Mouse (Mus musculus): ENCODE data around the gene Plekha1. TPM values are rescaled to one million over a fixed set of nuclear protein-coding genes. Genes with fewer than 3 reads are reported as not detected.

The Plekha1 gene
- polyA plus RNA-seq, 1 experiment: 9.9 TPM

GRCm38 (mm10) chr7:130884161-130884560, 18.6 kb downstream of the Plekha1 start:
- peaks cover 31% of the 10 kb centered on the region for H3K36me3 ChIP-seq (ENCODE audit: control insufficient read depth, insufficient read depth)
- no peaks in the 10 kb centered on the region for H3K79me3 ChIP-seq (ENCODE audit: low read depth)
- no peaks in the 10 kb centered on the region for H3K27me3 ChIP-seq (ENCODE audit: control insufficient read depth, insufficient read depth, insufficient read length)
- TF ChIP-seq MYOD1 (IDR thresholded peaks at IDR 0.05; ENCODE audit: control insufficient read depth, insufficient read length, low read depth) (no peak), USF1 (IDR thresholded peaks at IDR 0.05; ENCODE audit: low read depth) (no peak), CTCF (IDR thresholded peaks at IDR 0.05; ENCODE audit: control insufficient read depth, insufficient read depth, insufficient read length) (no peak), MAX (IDR thresholded peaks at IDR 0.05) (no peak), MYOG (IDR thresholded peaks at IDR 0.05; ENCODE audit: control insufficient read depth, extremely low read depth, insufficient read length) (no peak), FOSL1 (IDR thresholded peaks at IDR 0.05; ENCODE audit: insufficient read depth, low read length, poor library complexity, severe bottlenecking) (no peak), CEBPB (IDR thresholded peaks at IDR 0.05; ENCODE audit: low read depth) (no peak)
- H3K79me2 ChIP-seq (ENCODE audit: control insufficient read depth, insufficient read depth): no peaks in the 10 kb centered on the region
- no peak overlapping the region for H3ac ChIP-seq (ENCODE audit: control insufficient read depth, insufficient read length, low read depth)
- H3K4me3 ChIP-seq (ENCODE audit: insufficient read depth, poor library complexity, severe bottlenecking): no peak overlapping the region

- H3K4me3 ChIP-seq (ENCODE audit: insufficient read depth, poor library complexity, severe bottlenecking): no peak overlapping the region
- H3K79me2 ChIP-seq (ENCODE audit: control insufficient read depth, insufficient read depth): no peaks in the 10 kb centered on the region
- TF ChIP-seq MYOD1 (IDR thresholded peaks at IDR 0.05; ENCODE audit: control insufficient read depth, insufficient read length, low read depth) (no peak), MAX (IDR thresholded peaks at IDR 0.05) (no peak), MYOG (IDR thresholded peaks at IDR 0.05; ENCODE audit: control insufficient read depth, extremely low read depth, insufficient read length) (no peak), CTCF (IDR thresholded peaks at IDR 0.05; ENCODE audit: control insufficient read depth, insufficient read depth, insufficient read length) (no peak), USF1 (IDR thresholded peaks at IDR 0.05; ENCODE audit: low read depth) (no peak)
- no peaks in the 10 kb centered on the region for H3K79me3 ChIP-seq (ENCODE audit: low read depth)
- no peaks in the 10 kb centered on the region for H3K27me3 ChIP-seq (ENCODE audit: control insufficient read depth, insufficient read depth, insufficient read length)
- H3K36me3 ChIP-seq (ENCODE audit: control insufficient read depth, insufficient read depth): peaks cover 37% of the 10 kb centered on the region
- no peak overlapping the region for H3ac ChIP-seq (ENCODE audit: control insufficient read depth, insufficient read length, low read depth)
Observed at GRCm38 (mm10) chr7:130886246-130886645, 20.7 kb downstream of the Plekha1 start.

DNA sequence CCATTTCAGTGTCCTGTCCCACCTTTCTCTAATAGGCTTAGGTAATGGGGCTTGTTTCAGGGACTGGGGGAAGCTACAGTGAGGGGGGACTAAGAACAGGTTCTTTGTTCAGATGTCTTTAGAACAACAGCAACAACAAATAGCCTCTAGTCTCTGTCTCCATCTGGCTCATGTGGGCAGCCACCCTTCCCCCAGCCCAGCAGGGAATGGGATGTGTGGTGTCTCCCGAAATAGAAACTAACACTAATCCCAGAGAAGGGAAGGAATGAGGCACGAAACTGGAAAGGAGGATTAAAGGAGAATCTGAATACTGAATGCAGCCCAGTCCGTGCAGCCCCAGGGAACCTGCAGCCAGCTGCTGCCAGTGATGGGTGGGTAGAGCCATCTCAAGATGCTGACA, 22.4 kb downstream of the Plekha1 start:
- peaks cover 36% of the 10 kb centered on the region for H3K36me3 ChIP-seq (ENCODE audit: control insufficient read depth, insufficient read depth)
- no peak for TF ChIP-seq MYOG (IDR thresholded peaks at IDR 0.05; ENCODE audit: control insufficient read depth, extremely low read depth, insufficient read length)
- no peaks in the 10 kb centered on the region for H3K27me3 ChIP-seq (ENCODE audit: control insufficient read depth, insufficient read depth, insufficient read length)
- no peak overlapping the region for H3ac ChIP-seq (ENCODE audit: control insufficient read depth, insufficient read length, low read depth)
- no peak overlapping the region for H3K4me3 ChIP-seq (ENCODE audit: insufficient read depth, poor library complexity, severe bottlenecking)
- no peaks in the 10 kb centered on the region for H3K79me2 ChIP-seq (ENCODE audit: control insufficient read depth, insufficient read depth)
- H3K79me3 ChIP-seq (ENCODE audit: low read depth): no peaks in the 10 kb centered on the region

DNA sequence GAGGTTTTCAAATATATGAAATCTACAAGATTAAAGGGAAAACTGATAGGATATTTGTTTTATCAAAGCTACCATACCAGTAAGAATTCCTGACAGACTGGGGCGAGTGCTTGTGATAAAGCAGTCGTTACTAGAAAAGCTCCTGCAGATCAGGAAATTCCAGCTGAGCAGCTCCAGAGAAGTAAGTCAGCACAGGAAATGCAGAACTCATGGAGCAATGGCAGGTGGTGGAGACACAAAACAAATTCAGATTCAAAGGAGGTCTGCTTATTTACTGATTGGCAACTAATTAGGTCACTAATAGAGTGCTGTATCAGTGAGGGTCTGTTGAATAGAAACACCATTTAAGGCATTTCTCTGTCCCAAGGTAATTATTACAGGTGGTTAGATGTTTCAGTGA, 25.3 kb downstream of the Plekha1 start:
- H3K27me3 ChIP-seq (ENCODE audit: control insufficient read depth, insufficient read depth, insufficient read length): no peaks in the 10 kb centered on the region
- no peak overlapping the region for H3K4me3 ChIP-seq (ENCODE audit: insufficient read depth, poor library complexity, severe bottlenecking)
- no peak overlapping the region for H3ac ChIP-seq (ENCODE audit: control insufficient read depth, insufficient read length, low read depth)
- no peaks in the 10 kb centered on the region for H3K79me3 ChIP-seq (ENCODE audit: low read depth)
- TF ChIP-seq MYOD1 (IDR thresholded peaks at IDR 0.05; ENCODE audit: control insufficient read depth, insufficient read length, low read depth) (no peak), MYOG (IDR thresholded peaks at IDR 0.05; ENCODE audit: control insufficient read depth, extremely low read depth, insufficient read length) (no peak), USF1 (IDR thresholded peaks at IDR 0.05; ENCODE audit: low read depth) (no peak), FOSL1 (IDR thresholded peaks at IDR 0.05; ENCODE audit: insufficient read depth, low read length, poor library complexity, severe bottlenecking) (no peak), MAX (IDR thresholded peaks at IDR 0.05) (no peak), CTCF (IDR thresholded peaks at IDR 0.05; ENCODE audit: control insufficient read depth, insufficient read depth, insufficient read length) (no peak)
- peaks cover 34% of the 10 kb centered on the region for H3K36me3 ChIP-seq (ENCODE audit: control insufficient read depth, insufficient read depth)
- H3K79me2 ChIP-seq (ENCODE audit: control insufficient read depth, insufficient read depth): no peaks in the 10 kb centered on the region

- Histone ChIP-seq H3K36me3 (ENCODE audit: control insufficient read depth, insufficient read depth) (peaks cover 41% of the 10 kb centered on the region), H3K79me3 (ENCODE audit: low read depth) (no peaks in the 10 kb centered on the region), H3K79me2 (ENCODE audit: control insufficient read depth, insufficient read depth) (no peaks in the 10 kb centered on the region), H3K4me3 (ENCODE audit: insufficient read depth, poor library complexity, severe bottlenecking) (no peak overlapping the region), H3K27me3 (ENCODE audit: control insufficient read depth, insufficient read depth, insufficient read length) (no peaks in the 10 kb centered on the region), H3ac (ENCODE audit: control insufficient read depth, insufficient read length, low read depth) (no peak overlapping the region)
- TF ChIP-seq MYOG (IDR thresholded peaks at IDR 0.05; ENCODE audit: control insufficient read depth, extremely low read depth, insufficient read length): no peak
- no peak for TF ChIP-seq MAX (IDR thresholded peaks at IDR 0.05)
- TF ChIP-seq CTCF (IDR thresholded peaks at IDR 0.05; ENCODE audit: control insufficient read depth, insufficient read depth, insufficient read length): no peak
- TF ChIP-seq FOSL1 (IDR thresholded peaks at IDR 0.05; ENCODE audit: insufficient read depth, low read length, poor library complexity, severe bottlenecking): no peak
- no peak for TF ChIP-seq MYOD1 (IDR thresholded peaks at IDR 0.05; ENCODE audit: control insufficient read depth, insufficient read length, low read depth)
- no peak for TF ChIP-seq CEBPB (IDR thresholded peaks at IDR 0.05; ENCODE audit: low read depth)
Observed at GRCm38 (mm10) chr7:130892973-130893372, 27.4 kb downstream of the Plekha1 start.

- no peaks in the 10 kb centered on the region for H3K79me3 ChIP-seq (ENCODE audit: low read depth)
- no peaks in the 10 kb centered on the region for H3K79me2 ChIP-seq (ENCODE audit: control insufficient read depth, insufficient read depth)
- H3ac ChIP-seq (ENCODE audit: control insufficient read depth, insufficient read length, low read depth): no peak overlapping the region
- no peak overlapping the region for H3K4me3 ChIP-seq (ENCODE audit: insufficient read depth, poor library complexity, severe bottlenecking)
- TF ChIP-seq FOSL1 (IDR thresholded peaks at IDR 0.05; ENCODE audit: insufficient read depth, low read length, poor library complexity, severe bottlenecking) (no peak), MYOD1 (IDR thresholded peaks at IDR 0.05; ENCODE audit: control insufficient read depth, insufficient read length, low read depth) (no peak), CTCF (IDR thresholded peaks at IDR 0.05; ENCODE audit: control insufficient read depth, insufficient read depth, insufficient read length) (no peak), MAX (IDR thresholded peaks at IDR 0.05) (no peak), MYOG (IDR thresholded peaks at IDR 0.05; ENCODE audit: control insufficient read depth, extremely low read depth, insufficient read length) (no peak), CEBPB (IDR thresholded peaks at IDR 0.05; ENCODE audit: low read depth) (no peak)
- peaks cover 40% of the 10 kb centered on the region for H3K36me3 ChIP-seq (ENCODE audit: control insufficient read depth, insufficient read depth)
- no peaks in the 10 kb centered on the region for H3K27me3 ChIP-seq (ENCODE audit: control insufficient read depth, insufficient read depth, insufficient read length)
Observed at GRCm38 (mm10) chr7:130894931-130895617, 29.5 kb downstream of the Plekha1 start.

Measured in C2C12 (cell line).